Mouse (Mus musculus): ENCODE data around the gene Wdr20. TPM values are rescaled to one million over a fixed set of nuclear protein-coding genes. Genes with fewer than 3 reads are reported as not detected.
"Not testable (repeated sequence)": the region's sequence is repeated elsewhere in the genome, so short reads cannot be mapped to it uniquely, and the experiment has no call there.

Gene Wdr20
- polyA plus RNA-seq, 1 experiment from 2014 or later, result 25.4 TPM

DNA sequence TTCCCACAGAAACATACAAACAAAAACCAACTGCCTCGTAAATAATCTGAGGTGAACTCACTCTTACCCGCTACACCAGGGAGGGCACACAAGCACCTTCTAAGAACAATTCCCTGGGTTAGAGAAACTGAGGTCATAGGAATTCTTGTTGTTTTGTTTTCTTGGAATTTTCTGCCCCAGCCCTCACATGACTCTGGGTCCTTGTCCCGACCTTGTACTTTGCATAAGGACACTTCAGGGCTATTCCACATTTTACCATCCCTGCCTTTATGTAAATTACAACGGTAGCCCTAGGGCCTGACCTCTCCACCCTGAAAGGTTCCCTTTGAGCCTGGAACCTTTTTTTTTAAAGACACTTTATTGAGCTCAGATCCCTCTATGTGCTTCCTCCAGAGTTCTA lies 35.2 kb upstream of the Wdr20 start, which contains the start of gene Hsp90aa1:
Gene Hsp90aa1 (minus strand): TSS at position 173 of the 400 bp plus-strand sequence.
- no peak within 1 kb of the TSS for H3K4me3 ChIP-seq (ENCODE audit: low read depth, low read length)
- no peaks in the 10 kb centered on the region for H3K9me3 ChIP-seq (ENCODE audit: low read depth, low read length)
- no peak for ATAC-seq (ENCODE audit: insufficient read depth)
- H3K36me3 ChIP-seq (ENCODE audit: insufficient read depth), result no peaks in the 10 kb centered on the region
- WGBS, result 48% methylated on average over 4 of the region's 4 CpGs
- no peak within 1 kb of the TSS for H3K4me2 ChIP-seq
- H3K4me1 ChIP-seq (ENCODE audit: insufficient read depth), result no peaks in the 10 kb centered on the region
- DNase-seq, result no peak
- H3K9ac ChIP-seq, result peak within 1 kb of the TSS; percentile 4; the same call in 1 of the 2 replicates
- TF ChIP-seq CTCF (IDR thresholded peaks at IDR 0.05; ENCODE audit: low read depth), result no peak
- H3K27ac ChIP-seq (ENCODE audit: low read depth), result no peak within 1 kb of the TSS
- no peaks in the 10 kb centered on the region for H3K27me3 ChIP-seq (ENCODE audit: insufficient read depth, low read length)

DNA sequence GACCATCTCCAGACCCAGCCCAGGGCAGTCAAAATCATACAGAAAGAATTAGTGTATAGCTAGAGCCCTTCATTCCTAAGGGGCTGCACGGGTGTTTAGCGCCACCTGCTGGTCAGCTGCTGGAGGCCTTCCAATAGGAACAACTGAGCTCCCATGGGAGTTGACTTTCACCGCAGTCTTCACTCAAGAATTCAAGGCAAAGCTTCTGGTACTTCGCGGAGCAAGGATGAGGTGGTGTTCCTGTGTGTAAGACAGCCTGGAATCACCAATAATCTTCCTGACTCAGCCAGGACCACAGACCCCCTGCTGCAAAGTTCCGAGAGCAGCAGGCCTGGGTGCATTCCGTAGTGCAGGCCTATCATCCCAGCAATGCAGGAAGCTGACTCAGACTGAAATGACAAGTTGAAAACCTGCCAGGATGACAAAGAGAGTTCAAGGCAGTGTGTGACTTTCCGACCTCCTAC lies 34.7 kb upstream of the Wdr20 start:
- Histone ChIP-seq H3K4me1 (ENCODE audit: insufficient read depth) (no peaks in the 10 kb centered on the region), H3K36me3 (ENCODE audit: insufficient read depth) (no peaks in the 10 kb centered on the region), H3K9ac (peak overlapping the region; percentile 4; the same call in 1 of the 2 replicates), H3K9me3 (ENCODE audit: low read depth, low read length) (no peaks in the 10 kb centered on the region), H3K27ac (ENCODE audit: low read depth) (no peak overlapping the region), H3K4me3 (ENCODE audit: low read depth, low read length) (no peak overlapping the region), H3K4me2 (no peak overlapping the region), H3K27me3 (ENCODE audit: insufficient read depth, low read length) (no peaks in the 10 kb centered on the region)
- WGBS, result 16% methylated on average over 8 of the region's 8 CpGs
- peak; percentile 97 for TF ChIP-seq CTCF (IDR thresholded peaks at IDR 0.05; ENCODE audit: low read depth)
- DNase-seq, result peak; percentile 96
- ATAC-seq (ENCODE audit: insufficient read depth), result peak; percentile 67

DNA sequence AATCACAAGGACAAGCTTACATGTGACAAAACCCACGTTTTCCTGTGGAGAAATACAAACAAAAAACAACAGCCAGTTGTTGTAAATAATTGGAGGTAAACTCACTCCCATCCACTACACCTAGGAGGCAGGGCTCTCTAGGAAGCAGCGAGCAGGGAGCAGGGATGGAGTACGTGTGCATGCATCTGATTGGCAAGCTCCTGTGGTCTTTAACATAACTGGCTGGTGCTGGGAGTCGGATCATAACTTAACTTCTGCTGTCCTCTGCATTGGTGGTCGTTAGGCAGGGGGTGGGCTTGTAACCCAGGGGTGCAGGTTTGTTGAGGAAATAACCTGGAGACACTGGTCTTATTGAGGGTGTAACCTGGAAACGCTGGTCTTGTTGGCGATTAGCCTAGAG lies 34.1 kb upstream of the Wdr20 start:
- Histone ChIP-seq H3K27me3 (ENCODE audit: insufficient read depth, low read length) (no peaks in the 10 kb centered on the region), H3K9me3 (ENCODE audit: low read depth, low read length) (no peaks in the 10 kb centered on the region), H3K9ac (no peak overlapping the region), H3K4me1 (ENCODE audit: insufficient read depth) (no peaks in the 10 kb centered on the region), H3K27ac (ENCODE audit: low read depth) (no peak overlapping the region), H3K4me3 (ENCODE audit: low read depth, low read length) (no peak overlapping the region), H3K4me2 (no peak overlapping the region), H3K36me3 (ENCODE audit: insufficient read depth) (no peaks in the 10 kb centered on the region)
- 63% methylated on average over 7 of the region's 7 CpGs for WGBS
- DNase-seq (no peak), ATAC-seq (ENCODE audit: insufficient read depth) (no peak)
- TF ChIP-seq CTCF (IDR thresholded peaks at IDR 0.05; ENCODE audit: low read depth), result no peak

DNA sequence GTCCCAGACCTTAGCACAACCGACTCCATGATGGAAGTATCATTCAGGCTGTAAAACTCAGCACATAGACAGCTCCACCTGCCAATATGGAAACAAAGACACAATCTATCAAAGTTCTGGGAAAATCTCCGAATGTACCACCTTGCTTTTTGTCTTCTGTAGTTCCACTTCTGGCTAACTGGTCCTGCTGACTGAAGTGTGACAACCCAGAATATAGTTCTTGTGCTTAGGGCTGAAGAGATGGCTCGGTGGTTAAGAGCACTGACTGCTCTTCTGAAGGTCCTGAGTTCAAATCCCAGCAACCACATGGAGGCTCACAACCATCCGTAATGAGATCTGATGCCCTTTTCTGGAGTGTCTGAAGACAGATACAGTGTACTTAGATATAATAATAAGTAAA lies 32.3 kb upstream of the Wdr20 start:
- H3K9ac ChIP-seq; H3K9me3 ChIP-seq (ENCODE audit: low read depth, low read length); H3K4me2 ChIP-seq; H3K36me3 ChIP-seq (ENCODE audit: insufficient read depth); H3K27me3 ChIP-seq (ENCODE audit: insufficient read depth, low read length); ATAC-seq (ENCODE audit: insufficient read depth); H3K4me3 ChIP-seq (ENCODE audit: low read depth, low read length); H3K4me1 ChIP-seq (ENCODE audit: insufficient read depth); H3K27ac ChIP-seq (ENCODE audit: low read depth); DNase-seq: not testable (repeated sequence)
- 81% methylated on average over 4 of the region's 4 CpGs for WGBS

DNA sequence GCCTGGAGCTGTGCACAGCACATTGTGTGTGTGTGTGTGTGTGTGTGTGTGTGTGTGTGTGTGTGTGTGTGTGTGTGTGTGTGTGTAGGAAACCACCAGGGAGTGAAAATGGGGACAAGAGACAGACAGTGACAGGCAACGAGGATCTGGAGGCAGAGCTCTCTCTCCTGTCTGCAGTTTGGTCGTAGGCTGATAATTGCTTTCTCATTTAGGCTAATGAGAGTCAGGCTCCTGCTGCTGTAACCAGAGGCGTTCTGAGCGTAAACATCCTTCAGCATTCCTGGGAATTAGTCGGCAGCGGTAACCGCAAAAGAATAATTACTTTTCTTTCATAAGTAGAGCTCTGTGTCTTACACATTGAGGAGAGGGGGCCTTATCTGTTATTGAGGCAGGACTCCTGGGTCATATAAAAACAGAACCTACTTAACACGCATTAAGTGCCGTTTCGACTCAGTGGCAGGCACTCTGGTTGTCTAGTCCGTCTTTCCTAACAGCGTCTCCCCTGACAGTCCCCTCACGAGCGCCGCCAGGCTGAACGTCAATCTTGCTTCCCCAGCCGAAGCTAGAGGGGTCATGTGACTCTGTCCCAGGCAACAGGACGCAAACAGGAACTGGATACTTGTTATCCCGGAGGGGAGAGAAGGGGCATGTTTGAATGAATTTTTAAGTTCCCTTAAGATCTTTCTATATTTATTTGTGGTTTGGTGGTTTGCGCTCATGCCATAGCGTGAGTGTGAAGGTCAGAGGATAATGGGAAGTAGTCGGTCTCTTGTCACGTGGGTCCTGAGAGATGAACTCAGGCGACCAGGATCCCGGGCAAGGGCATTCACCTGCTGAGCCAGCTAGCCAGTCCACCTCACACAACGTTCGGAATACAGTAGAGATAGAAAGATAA lies 31.2 kb upstream of the Wdr20 start:
- under 1% methylated on average over 27 of the region's 27 CpGs for WGBS
- H3K9me3 ChIP-seq (ENCODE audit: low read depth, low read length), result no peaks in the 10 kb centered on the region
- DNase-seq (peak; percentile 75), ATAC-seq (ENCODE audit: insufficient read depth) (peak; percentile 65; the same call in 1 of the 2 replicates)
- TF ChIP-seq CTCF (IDR thresholded peaks at IDR 0.05; ENCODE audit: low read depth), result peak; percentile 19; the same call in 1 of the 2 replicates
- peak overlapping the region; percentile 68 for H3K4me2 ChIP-seq
- peak overlapping the region; percentile 41 for H3K9ac ChIP-seq
- peak overlapping the region; percentile 30 for H3K4me3 ChIP-seq (ENCODE audit: low read depth, low read length)
- H3K27ac ChIP-seq (ENCODE audit: low read depth), result no peak overlapping the region
- no peaks in the 10 kb centered on the region for H3K36me3 ChIP-seq (ENCODE audit: insufficient read depth)
- no peaks in the 10 kb centered on the region for H3K4me1 ChIP-seq (ENCODE audit: insufficient read depth)
- H3K27me3 ChIP-seq (ENCODE audit: insufficient read depth, low read length), result no peaks in the 10 kb centered on the region

DNA sequence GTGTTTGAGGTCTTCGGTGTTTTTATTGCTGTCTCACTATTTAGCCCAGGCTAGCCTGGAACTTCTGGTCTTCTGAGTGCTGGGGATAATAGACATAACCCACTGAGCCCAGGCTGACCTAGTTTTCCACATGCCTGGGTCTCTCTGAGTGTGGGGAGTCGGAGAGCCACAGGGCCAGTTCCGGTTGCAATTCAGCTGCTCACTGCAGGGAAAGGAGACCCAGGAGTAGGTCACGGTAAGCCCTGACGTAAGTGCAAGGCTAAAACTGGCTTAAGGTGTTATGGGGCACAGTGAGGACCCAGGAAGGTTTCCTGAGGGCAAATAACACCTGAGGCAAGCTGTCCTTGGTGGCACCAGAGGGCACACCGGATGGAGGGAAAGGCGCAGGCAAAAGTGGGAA lies 30.3 kb upstream of the Wdr20 start:
- ATAC-seq (ENCODE audit: insufficient read depth), result no peak

DNA sequence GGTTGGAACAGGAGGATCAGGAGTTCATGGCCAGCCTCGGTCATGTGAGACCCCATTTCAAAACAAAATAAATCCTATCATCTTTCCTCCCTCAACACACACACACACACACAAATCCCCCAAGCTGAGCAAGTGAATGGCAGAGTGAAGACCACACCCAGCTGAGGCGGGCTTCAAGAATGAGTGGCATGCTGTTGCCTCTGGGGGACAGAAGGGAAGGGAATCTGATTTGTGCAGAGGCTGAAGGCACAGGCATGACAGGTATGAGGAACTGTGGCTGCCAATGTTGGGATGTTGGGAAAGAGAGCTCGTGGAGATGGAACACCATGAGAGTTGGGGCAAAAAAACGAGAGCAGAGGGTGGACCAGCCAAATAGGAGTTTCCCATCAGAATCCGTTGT lies 26.5 kb upstream of the Wdr20 start:
- Histone ChIP-seq H3K27ac (ENCODE audit: low read depth) (no peak overlapping the region), H3K9me3 (ENCODE audit: low read depth, low read length) (no peaks in the 10 kb centered on the region), H3K36me3 (ENCODE audit: insufficient read depth) (no peaks in the 10 kb centered on the region), H3K4me3 (ENCODE audit: low read depth, low read length) (no peak overlapping the region), H3K9ac (no peak overlapping the region), H3K4me1 (ENCODE audit: insufficient read depth) (no peaks in the 10 kb centered on the region), H3K27me3 (ENCODE audit: insufficient read depth, low read length) (no peaks in the 10 kb centered on the region), H3K4me2 (no peak overlapping the region)
- ATAC-seq (ENCODE audit: insufficient read depth) (no peak), DNase-seq (no peak)
- no peak for TF ChIP-seq CTCF (IDR thresholded peaks at IDR 0.05; ENCODE audit: low read depth)
- 58% methylated on average over 5 of the region's 5 CpGs for WGBS

More for the DNA sequence above, 30.3 kb upstream of the Wdr20 start:
- H3K9me3 ChIP-seq (ENCODE audit: low read depth, low read length), result no peaks in the 10 kb centered on the region
- DNase-seq, result no peak
- no peak overlapping the region for H3K9ac ChIP-seq
- no peak overlapping the region for H3K4me3 ChIP-seq (ENCODE audit: low read depth, low read length)
- H3K27ac ChIP-seq (ENCODE audit: low read depth), result no peak overlapping the region
- H3K4me2 ChIP-seq, result no peak overlapping the region
- H3K27me3 ChIP-seq (ENCODE audit: insufficient read depth, low read length), result no peaks in the 10 kb centered on the region
- no peaks in the 10 kb centered on the region for H3K4me1 ChIP-seq (ENCODE audit: insufficient read depth)
- 88% methylated on average over 7 of the region's 7 CpGs for WGBS
- TF ChIP-seq CTCF (IDR thresholded peaks at IDR 0.05; ENCODE audit: low read depth), result no peak
- no peaks in the 10 kb centered on the region for H3K36me3 ChIP-seq (ENCODE audit: insufficient read depth)
